Mouse (Mus musculus): ENCODE data around the gene A630076J17Rik.

GRCm38 (mm10) chr3:107185597-107185996, 44.8 kb upstream of the A630076J17Rik start:
- TF ChIP-seq POLR2AphosphoS5 (IDR thresholded peaks at IDR 0.05; ENCODE audit: insufficient replicate concordance, low read depth, low read length): no peak
- TF ChIP-seq GATA1 (IDR thresholded peaks at IDR 0.05; ENCODE audit: borderline replicate concordance, low read length): no peak
- no peak for TF ChIP-seq CTCF (IDR thresholded peaks at IDR 0.05; ENCODE audit: low read depth, low read length)
- no peak for TF ChIP-seq TAL1 (conservative IDR thresholded peaks at IDR 0.05; ENCODE audit: low read depth, low read length)
- no peak for TF ChIP-seq GATA2 (IDR thresholded peaks at IDR 0.05; ENCODE audit: borderline replicate concordance, low read depth, low read length)
